Mouse (Mus musculus) liver, embryonic 14.5 days (tissue): ENCODE results near the gene Hao2. TPM values are rescaled to one million over a fixed set of nuclear protein-coding genes. Genes with fewer than 3 reads are reported as not detected.

ENCODE experiments used
- ATAC-seq: fragments of 200-750 bp; cut with Nextera tagmentation; 2 replicates; pipeline ENCODE4 v1.8.0; 2017; ENCODE audit warnings: moderate number of reproducible peaks, mild to moderate bottlenecking, moderate library complexity; ENCODE audit not compliant: insufficient read depth
- DNase-seq, 3 experiments: peaks; one replicate each; pipeline ENCODE4 v3.0.0-alpha.2; 2012 to 2013; ENCODE audit warnings: low read depth in 3 of 3, low spot score in 3 of 3
- H3K27ac ChIP-seq: fragments of 300-500 bp; sonication (generic); 2 replicates; pipeline ENCODE4 v1.5.1; 2014; ENCODE audit warnings: moderate library complexity, mild to moderate bottlenecking, control low read depth, inconsistent platforms
- H3K27me3 ChIP-seq: fragments of 300-500 bp; sonication (generic); 2 replicates; pipeline ENCODE4 v1.6.1; 2014; ENCODE audit warnings: mild to moderate bottlenecking, low read length, moderate library complexity; ENCODE audit not compliant: control insufficient read depth, insufficient read depth
- H3K36me3 ChIP-seq: fragments of 300-500 bp; sonication (generic); replicated peaks from 2 replicates; pipeline ENCODE4 v1.6.1; 2014; ENCODE audit warnings: low read depth; ENCODE audit not compliant: control insufficient read depth, insufficient read depth
- H3K4me1 ChIP-seq, 2 experiments: fragments of 200-500 bp in 1 of 2; fragments of 300-500 bp in 1 of 2; sonication (generic) in 1 of 2; replicated peaks; 2 replicates each; pipeline ENCODE4 v1.6.1; 2012 to 2014; ENCODE audit warnings: antibody characterized with exemption in 1 of 2, inconsistent platforms in 1 of 2, low read length in 1 of 2; ENCODE audit not compliant: control insufficient read depth in 2 of 2, insufficient read depth in 2 of 2
- H3K4me2 ChIP-seq: fragments of 300-500 bp; sonication (generic); 2 replicates; pipeline ENCODE4 v1.6.1; 2014; ENCODE audit warnings: low read depth, mild to moderate bottlenecking, control low read depth, moderate library complexity
- H3K4me3 ChIP-seq, 2 experiments: fragments of 200-500 bp in 1 of 2; fragments of 300-500 bp in 1 of 2; sonication (generic) in 1 of 2; 2 replicates each; pipeline ENCODE4 v1.5.1; 2012 to 2014; ENCODE audit warnings: low read depth in 2 of 2, low read length in 2 of 2, mild to moderate bottlenecking in 2 of 2, control low read depth in 1 of 2, inconsistent platforms in 1 of 2, moderate library complexity in 1 of 2; ENCODE audit not compliant: insufficient read depth in 1 of 2
- H3K9ac ChIP-seq: fragments of 300-500 bp; sonication (generic); replicated peaks from 2 replicates; pipeline ENCODE4 v1.6.1; 2014; ENCODE audit warnings: mild to moderate bottlenecking, control low read depth, moderate library complexity
- H3K9me3 ChIP-seq: fragments of 300-500 bp; sonication (generic); 2 replicates; pipeline ENCODE4 v1.6.1; 2016; ENCODE audit warnings: low read length, mixed read lengths; ENCODE audit not compliant: control insufficient read depth
- CTCF ChIP-seq: IDR thresholded peaks from 2 replicates; pipeline ENCODE4 v1.5.1; 2016; ENCODE audit warnings: antibody characterized with exemption, low read depth, control low read depth
- EP300 ChIP-seq: IDR thresholded peaks from 2 replicates; pipeline ENCODE4 v1.6.1; 2016; ENCODE audit warnings: antibody characterized with exemption, low read depth
- WGBS: fragments of 180-500 bp; shearing (Covaris S2); extraction: QIAGEN DNeasy Blood & Tissue Kit; methylation state at CpG from one replicate; pipeline ENCODE4 v1.1.7; 2014; ENCODE audit not compliant: insufficient replicate concordance; 5-methylcytosine and 5-hydroxymethylcytosine counted together
- polyA plus RNA-seq, 2 experiments: library from polyadenylated mRNA; depleted of rRNA in 1 of 2; stranded (reverse) in 1 of 2; unstranded in 1 of 2; fragments of >200 nt; fragmentation: Nextera tagmentation in 1 of 2; extraction: Ambion mirVana in 1 of 2; gene quantifications; 2 replicates each; pipeline versions ENCODE4 v1.2.1 to v1.2.3; 2012 to 2014

Hao2 gene
- polyA plus RNA-seq, 2 experiments, result 2.5 to 7.2 TPM

GRCm38 (mm10) chr3:98868219-98868618 is 24.8 kb downstream of the Hao2 start:
- no peaks in the 10 kb centered on the region for H3K4me1 ChIP-seq
- TF ChIP-seq CTCF, result no peak
- no peak for TF ChIP-seq EP300
- no peak overlapping the region for H3K4me3 ChIP-seq
- no peaks in the 10 kb centered on the region for H3K36me3 ChIP-seq
- no peaks in the 10 kb centered on the region for H3K9me3 ChIP-seq
- no peak for DNase-seq
- ATAC-seq, result no peak
- no peaks in the 10 kb centered on the region for H3K27me3 ChIP-seq
- H3K27ac ChIP-seq, result no peak overlapping the region
- no peak overlapping the region for H3K9ac ChIP-seq
- H3K4me2 ChIP-seq, result no peak overlapping the region
- WGBS, result 50% methylated on average over 2 of the region's 2 CpGs

GRCm38 (mm10) chr3:98862800-98863199 is 30.2 kb downstream of the Hao2 start:
- H3K27ac ChIP-seq, result no peak overlapping the region
- 79% methylated on average over 1 of the region's 1 CpGs for WGBS

GRCm38 (mm10) chr3:98859576-98859975 is 33.5 kb downstream of the Hao2 start, which contains the start of gene Hsd3b1:
TSS of gene Hsd3b1 (minus strand) at chr3:98859794.
- TF ChIP-seq EP300 (no peak), CTCF (no peak)
- Histone ChIP-seq H3K27me3 (no peaks in the 10 kb centered on the region), H3K27ac (no peak within 1 kb of the TSS), H3K9ac (no peak within 1 kb of the TSS), H3K4me3 (peak within 1 kb of the TSS; percentile 10 to 21; a peak in 3 of 4 replicates), H3K4me1 (peaks cover 16 to 42% of the 10 kb centered on the region in 2 experiments), H3K4me2 (peak within 1 kb of the TSS; percentile 23), H3K36me3 (no peaks in the 10 kb centered on the region), H3K9me3 (no peaks in the 10 kb centered on the region)
- WGBS, result 67% methylated on average over 3 of the region's 3 CpGs
- no peak for DNase-seq
- no peak for ATAC-seq

More at GRCm38 (mm10) chr3:98862800-98863199, 30.2 kb downstream of the Hao2 start:
- Histone ChIP-seq H3K27me3 (no peaks in the 10 kb centered on the region), H3K4me3 (no peak overlapping the region), H3K9me3 (no peaks in the 10 kb centered on the region), H3K4me2 (no peak overlapping the region), H3K36me3 (no peaks in the 10 kb centered on the region), H3K4me1 (peaks cover 4 to 14% of the 10 kb centered on the region in 2 experiments; a peak in 3 of 4 replicates), H3K9ac (no peak overlapping the region)
- DNase-seq (no peak), ATAC-seq (0 out of 2 replicates have a peak, but pooled peaks have one; percentile 34)
- no peak for TF ChIP-seq EP300
- no peak for TF ChIP-seq CTCF

- Histone ChIP-seq H3K9ac (peak overlapping the region; percentile 31; the same call in 1 of the 2 replicates), H3K9me3 (no peaks in the 10 kb centered on the region), H3K27ac (peak overlapping the region; percentile 86), H3K4me3 (no peak overlapping the region), H3K36me3 (no peaks in the 10 kb centered on the region), H3K27me3 (no peaks in the 10 kb centered on the region), H3K4me2 (peak overlapping the region; percentile 53), H3K4me1 (peaks cover 25 to 55% of the 10 kb centered on the region in 2 experiments)
- WGBS, result 35% methylated on average over 2 of the region's 2 CpGs
- no peak for ATAC-seq
- no peak for DNase-seq
- TF ChIP-seq CTCF (no peak), EP300 (no peak)
These were observed 35.0 kb downstream of the Hao2 start for GRCm38 (mm10) chr3:98858051-98858450.

- Histone ChIP-seq H3K4me2 (peak overlapping the region; percentile 53), H3K4me1 (peaks cover 25 to 58% of the 10 kb centered on the region in 2 experiments), H3K4me3 (0 out of 4 replicates have a peak overlapping the region, but pooled peaks of 1 of the 2 experiments have one; percentile 17), H3K27ac (peak overlapping the region; percentile 86), H3K9ac (peak overlapping the region; percentile 40), H3K9me3 (no peaks in the 10 kb centered on the region), H3K27me3 (no peaks in the 10 kb centered on the region), H3K36me3 (no peaks in the 10 kb centered on the region)
- 8% methylated on average over 1 of the region's 1 CpGs for WGBS
- peak; percentile 71 for ATAC-seq
- DNase-seq, result peak; percentile 47 to 51 (median 49)
- TF ChIP-seq CTCF (no peak), EP300 (peak; percentile 61; the same call in 1 of the 2 replicates)
These were observed 36.1 kb downstream of the Hao2 start for GRCm38 (mm10) chr3:98856892-98857291.
